Mouse (Mus musculus): Measurements from ENCODE around the gene Mfsd1.

DNA sequence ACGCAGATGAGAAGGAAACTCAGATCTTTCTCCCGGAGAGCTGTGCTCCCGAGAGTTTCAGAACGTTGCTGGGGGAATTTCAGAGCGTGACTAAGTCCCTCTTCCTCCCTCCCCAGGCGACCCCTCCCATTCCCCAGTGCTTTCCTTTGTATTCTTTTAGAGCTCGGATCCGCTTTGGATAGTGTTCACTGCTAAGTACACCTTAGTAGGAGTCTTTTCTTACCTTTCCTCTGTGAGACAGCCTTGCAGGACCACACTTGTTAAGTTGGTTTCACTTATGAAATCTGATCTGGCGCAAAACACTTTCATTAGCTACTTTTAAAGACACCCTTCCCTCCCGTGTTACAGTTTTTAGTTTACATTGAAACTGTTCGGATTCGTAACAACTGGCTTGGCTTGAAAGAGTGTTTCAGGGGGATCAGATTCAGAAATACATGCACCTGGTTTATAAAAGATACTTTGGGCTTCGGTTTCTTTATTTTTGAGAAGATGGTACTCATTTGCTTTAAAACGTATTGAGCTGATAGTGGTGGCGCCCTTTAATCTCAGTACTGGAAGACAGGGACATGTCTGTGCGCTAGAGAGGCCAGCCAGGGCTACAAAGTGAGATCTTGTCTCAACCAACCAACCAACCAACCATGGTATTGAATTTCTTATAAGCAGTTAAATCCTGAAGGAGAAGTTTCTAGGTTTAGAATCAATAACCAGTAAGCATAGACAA, 744 bp downstream of the Mfsd1 start:
- TF ChIP-seq POLR2A (IDR thresholded peaks at IDR 0.05; ENCODE audit: insufficient read depth, low read length): no peak
- TF ChIP-seq EP300 (IDR thresholded peaks at IDR 0.05; ENCODE audit: insufficient read depth, low read depth, low read length): no peak

Measured in ES-Bruce4 (cell line).